ENCODE assay signal across 20 mouse cellular contexts in genomic region chr12:8295307-8295913, GRCm38 (mm10). TPM values are rescaled to one million over a fixed set of nuclear protein-coding genes. Genes with fewer than 3 reads are reported as not detected.
DNase-seq lines count a peak whose midpoint lies in the region; ATAC-seq lines count a peak whose summit lies in the region.
"Had no signal": no experiment of that assay in that cellular context is flagged by ENCODE, and none has a peak within 500 bp of the region (broad histone marks: within the 10 kb centered on the region; RNA-seq: fewer than 3 reads in every experiment).

No protein-coding gene starts in this region.

- H3K9me3 ChIP-seq in lung, embryonic 16.5 days (ENCODE audit: control insufficient read depth, low read length), result no peaks in the 10 kb centered on the region

- no peak overlapping the region for H3K9ac ChIP-seq in lung, embryonic 16.5 days (ENCODE audit: low read length)

- ATAC-seq in lung, embryonic 16.5 days (ENCODE audit: low read depth), result peak; percentile 78
- peak; percentile 81 for ATAC-seq in common myeloid progenitor, adult 5-6 weeks (replicated peaks; ENCODE audit: low read depth, poor library complexity, severe bottlenecking)
- peak; percentile 45 for ATAC-seq in megakaryocyte-erythroid progenitor cell, adult 5-6 weeks (replicated peaks; ENCODE audit: low FRiP score, low TSS enrichment, poor library complexity, severe bottlenecking)
- ATAC-seq: forebrain, embryonic 16.5 days; hindbrain, postnatal 0 days had no signal

- WGBS in lung, embryonic 16.5 days, result 31% methylated on average over 6 of the region's 6 CpGs

- no peak overlapping the region for H3K27ac ChIP-seq in lung, embryonic 16.5 days (ENCODE audit: low read length)
- H3K27ac ChIP-seq: hindbrain, postnatal 0 days had no signal

- no peaks in the 10 kb centered on the region for H3K36me3 ChIP-seq in lung, embryonic 16.5 days (ENCODE audit: control insufficient read depth, insufficient read depth, low read length)
- H3K36me3 ChIP-seq: G1E had no signal

- peaks cover 5% of the 10 kb centered on the region for H3K4me1 ChIP-seq in lung, embryonic 16.5 days (replicated peaks; ENCODE audit: control insufficient read depth, insufficient read depth, low read length)

- no peak overlapping the region for H3K4me3 ChIP-seq in lung, embryonic 16.5 days (ENCODE audit: low read length)

- H3K4me2 ChIP-seq in lung, embryonic 16.5 days (ENCODE audit: low read depth, low read length), result no peak overlapping the region
- H3K4me2 ChIP-seq: liver, embryonic 11.5 days had no signal

- peak; percentile 91 for DNase-seq in heart, adult 11 months
- no peak for DNase-seq in heart, postnatal 25 days (ENCODE audit: low spot score)
- no peak for DNase-seq in lung, postnatal 36 days
- no peak for DNase-seq in urinary bladder, postnatal 4 days (ENCODE audit: low spot score in 2 of 2)
- no peak for DNase-seq in adrenal gland, adult 8-10 months
- DNase-seq: adrenal gland, postnatal 10 days; cerebellum, adult 2 months; retina, postnatal 1 day; thymus, postnatal 25 days had no signal

- peaks cover 42% of the 10 kb centered on the region for H3K27me3 ChIP-seq in lung, embryonic 16.5 days (ENCODE audit: control insufficient read depth, insufficient read depth, low read depth, low read length)

- intact Hi-C loops in heart, postnatal 25 days (cut with DNase I), result no loop called here

RNA-seq across cellular contexts. Expression of gene Gdf7, which starts 6.3 kb away (rescaled TPM):
- under 1 TPM; 0.23 to 0.53 TPM for total RNA-seq in heart, postnatal 25 days (2021)
- polyA plus RNA-seq in lung, embryonic 16.5 days (2015; fragmentation: Nextera tagmentation; extraction: Ambion mirVana), result not detected in 2 replicates
- not detected in 2 replicates for total RNA-seq in common myeloid progenitor, adult 5-6 weeks (2017)
- not detected in 2 replicates for total RNA-seq in megakaryocyte-erythroid progenitor cell, adult 5-6 weeks (2014; fragmentation: Nextera tagmentation)
- not detected in 2 replicates for total RNA-seq in megakaryocyte-erythroid progenitor cell, adult 5-6 weeks (2017)
- total RNA-seq in adrenal gland, adult 8-10 months (2022), result under 1 TPM in 1 of 4 experiments, not detected in 3; 0.23 TPM
- total RNA-seq: G1E; gastrocnemius, adult 8-10 months; layer of hippocampus, postnatal 25 days had no signal
- polyA plus RNA-seq: forebrain, embryonic 16.5 days; G1E; heart, postnatal 0 days; liver, embryonic 11.5 days; stomach, embryonic 14.5 days had no signal

RNA-seq across cellular contexts. Expression of gene Hs1bp3, which starts 17.8 kb away (rescaled TPM):
- total RNA-seq in heart, postnatal 25 days (2021), result 10 to 100 TPM; 11.9 to 14.1 TPM
- 16.4 and 16.9 TPM in 2 replicates for polyA plus RNA-seq in lung, embryonic 16.5 days (2015; fragmentation: Nextera tagmentation; extraction: Ambion mirVana)
- total RNA-seq in common myeloid progenitor, adult 5-6 weeks (2017), result 1.4 and 6.9 TPM in 2 replicates
- 3.0 and 3.8 TPM in 2 replicates for total RNA-seq in megakaryocyte-erythroid progenitor cell, adult 5-6 weeks (2014; fragmentation: Nextera tagmentation)
- 2.3 and 2.9 TPM in 2 replicates for total RNA-seq in megakaryocyte-erythroid progenitor cell, adult 5-6 weeks (2017)
- 10 to 100 TPM; 18.4 to 33.8 (median 20.6) TPM for total RNA-seq in adrenal gland, adult 8-10 months (2022)
